Mouse (Mus musculus) heart, postnatal 0 days (tissue): ENCODE results near the gene Shf. TPM values are rescaled to one million over a fixed set of nuclear protein-coding genes. Genes with fewer than 3 reads are reported as not detected.
"Not testable (repeated sequence)": the region's sequence is repeated elsewhere in the genome, so short reads cannot be mapped to it uniquely, and the experiment has no call there.

ENCODE experiments used
- ATAC-seq: fragments of 200-750 bp; cut with Nextera tagmentation; 2 replicates; pipeline ENCODE4 v1.8.0; 2017; ENCODE audit warnings: low read depth, moderate number of reproducible peaks, moderate library complexity; ENCODE audit not compliant: insufficient read depth
- DNase-seq: peaks from one replicate; pipeline ENCODE4 v3.0.0-alpha.2; 2016; ENCODE audit warnings: low spot score
- H3K27ac ChIP-seq: fragments of 300-500 bp; sonication (generic); 2 replicates; pipeline ENCODE4 v1.5.1; 2014; ENCODE audit warnings: low read depth, mild to moderate bottlenecking
- H3K27me3 ChIP-seq: fragments of 300-500 bp; sonication (generic); 2 replicates; pipeline ENCODE4 v1.6.1; 2014; ENCODE audit warnings: low read length, mixed read lengths; ENCODE audit not compliant: control insufficient read depth, insufficient read depth
- H3K36me3 ChIP-seq: fragments of 300-500 bp; sonication (generic); replicated peaks from 2 replicates; pipeline ENCODE4 v1.6.1; 2014; ENCODE audit warnings: low read length, mixed read lengths; ENCODE audit not compliant: control insufficient read depth, insufficient read depth
- H3K4me1 ChIP-seq: fragments of 300-500 bp; sonication (generic); 2 replicates; pipeline ENCODE4 v1.6.1; 2014; ENCODE audit warnings: antibody characterized with exemption; ENCODE audit not compliant: control insufficient read depth, insufficient read depth
- H3K4me2 ChIP-seq: fragments of 300-500 bp; sonication (generic); 2 replicates; pipeline ENCODE4 v1.6.1; 2014; ENCODE audit warnings: low read depth, mild to moderate bottlenecking, low read length, moderate library complexity
- H3K4me3 ChIP-seq: fragments of 300-500 bp; sonication (generic); 2 replicates; pipeline ENCODE4 v1.5.1; 2014; ENCODE audit warnings: low read depth, low read length
- H3K9ac ChIP-seq: fragments of 300-500 bp; sonication (generic); replicated peaks from 2 replicates; pipeline ENCODE4 v1.6.1; 2014; ENCODE audit warnings: low read depth, low read length, mixed read lengths
- H3K9me3 ChIP-seq: fragments of 300-500 bp; sonication (generic); replicated peaks from 2 replicates; pipeline ENCODE4 v1.6.1; 2016; ENCODE audit warnings: low read length; ENCODE audit not compliant: control insufficient read depth
- CTCF ChIP-seq: IDR thresholded peaks from 2 replicates; pipeline ENCODE4 v1.5.1; 2016; ENCODE audit warnings: antibody characterized with exemption, control low read depth, low read depth
- EP300 ChIP-seq: IDR thresholded peaks from 2 replicates; pipeline ENCODE4 v1.6.1; 2016; ENCODE audit warnings: antibody characterized with exemption, low read depth
- WGBS: fragments of 180-500 bp; shearing (Covaris S2); extraction: QIAGEN DNeasy Blood & Tissue Kit; methylation state at CpG from one replicate; pipeline ENCODE4 v1.1.7; 2014; 5-methylcytosine and 5-hydroxymethylcytosine counted together
- polyA plus RNA-seq: library from polyadenylated mRNA; unstranded; fragments of >200 nt; fragmentation: Nextera tagmentation; extraction: Ambion mirVana; gene quantifications from 2 replicates; pipeline ENCODE4 v1.2.1, GENCODE M21; 2015
- total RNA-seq: library from RNA; depleted of rRNA; stranded (reverse); fragments of >200 nt; gene quantifications from 2 replicates; pipeline ENCODE4 v1.2.3, GENCODE M21; 2014; ENCODE audit warnings: low replicate concordance; rRNA removed

Shf gene
- total RNA-seq (9.1 and 27.0 TPM in 2 replicates), polyA plus RNA-seq (1.1 and 1.3 TPM in 2 replicates)

DNA sequence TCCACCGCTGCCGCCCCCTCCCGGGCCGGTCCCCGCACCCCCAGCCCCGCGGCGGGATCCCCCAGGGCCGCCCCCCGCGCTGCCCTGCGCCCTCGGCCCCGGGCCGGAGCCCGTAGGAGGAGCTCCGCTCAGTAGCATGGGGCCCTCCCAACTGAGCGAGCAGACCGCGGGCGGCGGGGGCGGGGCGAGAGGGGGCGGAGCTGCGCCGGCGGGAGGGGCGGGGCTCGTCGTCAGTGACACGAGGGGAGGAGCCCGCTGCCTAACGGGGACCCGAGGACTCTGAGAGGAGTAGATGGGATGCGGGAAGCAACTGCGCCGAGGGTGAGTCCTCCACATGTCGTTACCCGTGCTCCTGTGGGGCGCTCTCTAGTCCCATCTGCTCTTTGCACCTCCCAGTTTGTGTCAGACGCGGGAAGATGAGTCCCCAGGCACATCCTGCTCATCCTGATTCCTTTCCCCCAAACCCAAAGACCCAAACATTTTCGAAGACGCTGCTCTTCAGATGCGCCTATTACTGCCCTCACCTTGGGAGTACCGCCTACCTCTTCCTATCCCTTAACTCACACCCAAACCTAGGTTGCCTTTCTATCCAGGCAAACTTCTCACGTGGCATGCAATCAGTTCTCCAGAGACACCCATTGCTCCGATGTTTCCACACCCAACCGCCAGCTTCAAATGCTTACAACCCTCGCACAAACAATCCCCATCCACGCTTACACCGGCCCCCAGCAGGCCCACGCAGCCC is at the start of gene Shf:
Gene Shf (minus strand): TSS at position 168 of the 745 bp plus-strand sequence.
- Histone ChIP-seq H3K27me3 (no peaks in the 10 kb centered on the region), H3K36me3 (no peaks in the 10 kb centered on the region), H3K4me2 (peak within 1 kb of the TSS; percentile 98), H3K4me3 (peak within 1 kb of the TSS; percentile 94), H3K9ac (peak within 1 kb of the TSS; percentile 91), H3K27ac (peak within 1 kb of the TSS; percentile 62), H3K9me3 (no peaks in the 10 kb centered on the region), H3K4me1 (peaks cover 11% of the 10 kb centered on the region; the same call in 1 of the 2 replicates)
- TF ChIP-seq CTCF (no peak), EP300 (no peak)
- peak; percentile 82 for DNase-seq
- WGBS = under 1% methylated on average over 25 of the region's 54 CpGs
- ATAC-seq = peak; percentile 96

DNA sequence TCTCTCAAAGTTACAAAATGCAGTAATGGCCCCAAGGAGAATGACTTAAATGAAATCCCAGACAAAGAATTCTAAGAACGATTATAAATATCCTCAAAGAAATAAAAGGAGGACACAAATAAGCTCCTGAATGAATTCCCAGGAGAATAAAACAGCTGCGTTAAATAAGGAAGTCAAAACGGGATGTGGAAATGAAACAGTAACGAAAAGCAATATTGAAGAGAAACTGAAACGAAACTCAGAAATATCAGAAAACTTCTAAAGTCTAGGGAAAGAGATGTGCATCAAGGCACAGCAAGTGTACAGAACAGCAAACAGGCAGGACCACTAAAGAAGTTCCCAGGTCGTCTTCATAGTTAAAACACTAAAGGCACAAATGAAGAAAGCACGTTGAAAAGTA is 40.0 kb upstream of the Shf start:
- Histone ChIP-seq H3K4me3 (no peak overlapping the region), H3K4me1 (no peaks in the 10 kb centered on the region), H3K36me3 (no peaks in the 10 kb centered on the region), H3K27ac (no peak overlapping the region), H3K4me2 (no peak overlapping the region; the same call in 1 of the 2 replicates), H3K9ac (no peak overlapping the region), H3K27me3 (no peaks in the 10 kb centered on the region), H3K9me3 (no peaks in the 10 kb centered on the region)
- WGBS = 58% methylated on average over 7 of the region's 7 CpGs
- DNase-seq (no peak), ATAC-seq (no peak)
- no peak for TF ChIP-seq EP300
- no peak for TF ChIP-seq CTCF

DNA sequence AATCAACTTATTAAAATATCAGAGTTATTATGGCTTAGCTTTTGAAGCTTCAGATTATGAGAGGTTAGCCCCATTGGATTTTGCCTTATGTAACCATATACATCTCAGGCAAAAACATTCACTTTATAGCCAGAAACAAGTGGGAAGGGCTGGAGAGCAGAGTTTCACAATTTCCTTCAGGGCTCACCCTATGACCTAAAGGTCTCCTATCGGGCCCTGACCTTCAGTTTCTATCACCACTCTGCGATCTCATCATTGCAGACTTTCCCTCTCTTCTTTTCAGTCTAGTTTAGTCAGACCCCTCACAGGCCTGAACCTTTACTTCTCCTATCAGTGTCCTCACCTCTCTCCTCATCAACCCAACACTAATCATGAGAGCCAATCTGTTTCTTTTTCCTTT is 38.6 kb upstream of the Shf start:
- WGBS = 75% methylated on average over 2 of the region's 2 CpGs

DNA sequence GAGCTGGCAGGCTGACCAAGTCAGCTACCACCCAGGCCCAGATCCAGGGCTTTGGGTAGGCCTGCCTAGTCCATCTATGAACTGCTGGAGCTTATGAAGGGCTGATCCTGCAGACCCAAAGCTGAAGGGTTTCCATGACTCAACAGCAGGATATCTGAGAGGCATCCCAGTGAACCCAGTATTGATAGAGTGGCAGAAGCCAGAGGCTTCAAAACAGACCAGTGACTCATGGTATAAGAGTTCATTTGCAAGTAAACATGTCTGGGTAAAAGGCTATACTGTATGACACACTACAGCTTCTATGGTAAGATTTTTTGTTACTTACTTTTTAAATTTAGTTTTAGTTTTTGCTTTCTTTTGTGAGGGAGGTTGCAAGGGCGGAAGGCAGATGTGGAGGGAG is 27.2 kb upstream of the Shf start:
- Histone ChIP-seq H3K27ac (no peak overlapping the region), H3K4me1 (no peaks in the 10 kb centered on the region), H3K9me3 (no peaks in the 10 kb centered on the region), H3K4me2 (no peak overlapping the region), H3K4me3 (no peak overlapping the region), H3K27me3 (no peaks in the 10 kb centered on the region), H3K36me3 (no peaks in the 10 kb centered on the region), H3K9ac (no peak overlapping the region)
- no peak for DNase-seq
- 75% methylated on average over 1 of the region's 1 CpGs for WGBS
- no peak for ATAC-seq
- TF ChIP-seq EP300 = no peak
- no peak for TF ChIP-seq CTCF

More for the DNA sequence above, 38.6 kb upstream of the Shf start:
- Histone ChIP-seq H3K36me3 (no peaks in the 10 kb centered on the region), H3K4me2 (no peak overlapping the region), H3K9ac (no peak overlapping the region), H3K27ac (no peak overlapping the region), H3K27me3 (no peaks in the 10 kb centered on the region), H3K9me3 (no peaks in the 10 kb centered on the region), H3K4me1 (no peaks in the 10 kb centered on the region), H3K4me3 (no peak overlapping the region)
- no peak for TF ChIP-seq CTCF
- TF ChIP-seq EP300 = no peak
- no peak for DNase-seq
- ATAC-seq = no peak

DNA sequence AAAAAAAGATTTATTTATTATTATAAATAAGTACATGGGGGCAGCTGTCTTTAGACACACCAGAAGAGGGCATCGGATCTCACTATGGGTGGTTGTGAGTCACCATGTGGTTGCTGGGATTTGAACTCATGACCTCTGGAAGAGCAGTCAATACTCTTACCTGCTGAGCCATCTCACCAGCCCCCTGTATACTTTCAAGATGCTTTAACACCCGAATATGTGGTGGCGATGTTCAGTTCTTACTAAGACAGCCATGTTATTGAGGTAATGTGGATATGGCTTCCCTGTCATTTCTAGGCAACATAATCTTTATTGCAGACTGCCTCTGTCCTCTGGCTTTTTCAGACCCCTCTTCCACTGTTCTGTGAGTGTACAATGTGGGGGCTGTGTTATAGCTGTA is 18.2 kb upstream of the Shf start:
- H3K27ac ChIP-seq, H3K4me2 ChIP-seq, H3K9me3 ChIP-seq, H3K9ac ChIP-seq, H3K4me1 ChIP-seq, H3K4me3 ChIP-seq, H3K27me3 ChIP-seq, DNase-seq, ATAC-seq, H3K36me3 ChIP-seq: not testable (repeated sequence)
- WGBS = 86% methylated on average over 3 of the region's 3 CpGs

DNA sequence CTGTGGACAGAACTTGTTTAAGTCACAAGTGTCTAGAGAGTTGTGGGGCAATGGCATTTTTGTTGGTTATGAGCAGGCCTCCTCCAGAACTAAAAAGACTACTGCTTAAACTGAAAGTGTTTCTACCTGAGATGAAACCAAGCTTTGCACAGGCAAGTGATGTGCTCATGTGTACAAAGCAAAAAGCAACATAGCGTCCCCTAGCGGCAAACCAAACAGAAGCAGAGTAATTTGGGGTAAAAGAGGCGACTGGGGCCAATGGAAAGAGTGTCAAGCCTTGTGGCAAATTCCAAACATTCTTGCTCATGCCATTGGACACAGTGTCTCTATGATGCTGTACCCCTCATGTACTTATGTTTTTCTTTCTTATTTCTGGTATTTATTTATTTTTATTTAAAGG is 16.1 kb upstream of the Shf start:
- TF ChIP-seq EP300 (no peak), CTCF (no peak)
- no peak for ATAC-seq
- WGBS = 52% methylated on average over 3 of the region's 3 CpGs
- Histone ChIP-seq H3K9ac (no peak overlapping the region), H3K27ac (no peak overlapping the region), H3K4me3 (no peak overlapping the region), H3K4me1 (peaks cover 4% of the 10 kb centered on the region; the same call in 1 of the 2 replicates), H3K4me2 (no peak overlapping the region), H3K27me3 (no peaks in the 10 kb centered on the region), H3K9me3 (no peaks in the 10 kb centered on the region), H3K36me3 (no peaks in the 10 kb centered on the region)
- no peak for DNase-seq
